Mouse (Mus musculus) hindbrain, postnatal 0 days (tissue): ENCODE data around the gene Scly. TPM values are rescaled to one million over a fixed set of nuclear protein-coding genes. Genes with fewer than 3 reads are reported as not detected.

ENCODE experiments used
- ATAC-seq: fragments of 200-750 bp; cut with Nextera tagmentation; 2 replicates; pipeline ENCODE4 v1.8.0; 2017; ENCODE audit warnings: mild to moderate bottlenecking, moderate TSS enrichment, moderate library complexity
- DNase-seq: peaks from one replicate; pipeline ENCODE4 v3.0.0-alpha.2; 2015; ENCODE audit warnings: low spot score
- H3K27ac ChIP-seq: fragments of 300-500 bp; sonication (generic); 2 replicates; pipeline ENCODE4 v1.5.1; 2014; ENCODE audit warnings: mild to moderate bottlenecking
- H3K27me3 ChIP-seq: fragments of 300-500 bp; sonication (generic); 2 replicates; pipeline ENCODE4 v1.6.1; 2014; ENCODE audit warnings: low read length, mixed read lengths; ENCODE audit not compliant: insufficient read depth
- H3K36me3 ChIP-seq: fragments of 300-500 bp; sonication (generic); 2 replicates; pipeline ENCODE4 v1.6.1; 2014; ENCODE audit warnings: low read length, mixed read lengths; ENCODE audit not compliant: insufficient read depth
- H3K4me1 ChIP-seq: fragments of 300-500 bp; sonication (generic); 2 replicates; pipeline ENCODE4 v1.6.1; 2014; ENCODE audit warnings: antibody characterized with exemption, low read length, mixed read lengths; ENCODE audit not compliant: insufficient read depth
- H3K4me2 ChIP-seq: fragments of 300-500 bp; sonication (generic); 2 replicates; pipeline ENCODE4 v1.6.1; 2014; ENCODE audit warnings: low read depth, mild to moderate bottlenecking, low read length, moderate library complexity, mixed read lengths
- H3K4me3 ChIP-seq: fragments of 300-500 bp; sonication (generic); 2 replicates; pipeline ENCODE4 v1.5.1; 2014; ENCODE audit warnings: low read length
- H3K9ac ChIP-seq: fragments of 300-500 bp; sonication (generic); replicated peaks from 2 replicates; pipeline ENCODE4 v1.6.1; 2014; ENCODE audit warnings: mild to moderate bottlenecking, low read length, moderate library complexity, mixed read lengths
- H3K9me3 ChIP-seq: fragments of 300-500 bp; sonication (generic); 2 replicates; pipeline ENCODE4 v1.6.1; 2016; ENCODE audit warnings: low read length, mixed read lengths
- CTCF ChIP-seq: IDR thresholded peaks from 2 replicates; pipeline ENCODE4 v1.5.1; 2016; ENCODE audit warnings: antibody characterized with exemption, control low read depth, low read depth
- WGBS: fragments of 180-500 bp; shearing (Covaris S2); extraction: QIAGEN DNeasy Blood & Tissue Kit; methylation state at CpG from one replicate; pipeline ENCODE4 v1.1.7; 2014; 5-methylcytosine and 5-hydroxymethylcytosine counted together
- polyA plus RNA-seq: library from polyadenylated mRNA; unstranded; fragments of >200 nt; fragmentation: Nextera tagmentation; extraction: Ambion mirVana; gene quantifications from 2 replicates; pipeline ENCODE4 v1.2.1, GENCODE M21; 2015
- total RNA-seq: library from RNA; depleted of rRNA; stranded (reverse); fragments of >200 nt; gene quantifications from 2 replicates; pipeline ENCODE4 v1.2.3, GENCODE M21; 2014

The Scly gene
- total and polyA plus RNA-seq, 2 experiments from 2014 or later: 9.9 to 15.2 TPM

- H3K9me3 ChIP-seq: no peaks in the 10 kb centered on the region
- no peak overlapping the region for H3K27ac ChIP-seq
- H3K4me3 ChIP-seq: no peak overlapping the region
- no peaks in the 10 kb centered on the region for H3K36me3 ChIP-seq
- no peak overlapping the region for H3K4me2 ChIP-seq
- no peak overlapping the region for H3K9ac ChIP-seq
- DNase-seq (no peak), ATAC-seq (no peak)
- H3K27me3 ChIP-seq: no peaks in the 10 kb centered on the region
- no peak for TF ChIP-seq CTCF
- no peaks in the 10 kb centered on the region for H3K4me1 ChIP-seq
Observed at GRCm38 (mm10) chr1:91333582-91333981, 35.4 kb downstream of the Scly start.

- Histone ChIP-seq H3K4me2 (no peak overlapping the region), H3K9me3 (no peaks in the 10 kb centered on the region), H3K27me3 (no peaks in the 10 kb centered on the region), H3K4me3 (no peak overlapping the region), H3K9ac (no peak overlapping the region), H3K4me1 (no peaks in the 10 kb centered on the region), H3K36me3 (no peaks in the 10 kb centered on the region), H3K27ac (no peak overlapping the region)
- ATAC-seq (no peak), DNase-seq (no peak)
- no peak for TF ChIP-seq CTCF
- 90% methylated on average over 7 of the region's 7 CpGs for WGBS
Observed at GRCm38 (mm10) chr1:91337355-91337754, 39.2 kb downstream of the Scly start.

GRCm38 (mm10) chr1:91344001-91344400, 45.9 kb downstream of the Scly start:
- no peak overlapping the region for H3K9ac ChIP-seq
- DNase-seq (peak; percentile 35), ATAC-seq (0 out of 2 replicates have a peak, but pooled peaks have one; percentile 13)
- H3K27me3 ChIP-seq: peaks cover 19% of the 10 kb centered on the region
- peaks cover 13% of the 10 kb centered on the region; the same call in 1 of the 2 replicates for H3K4me1 ChIP-seq
- TF ChIP-seq CTCF: no peak
- H3K36me3 ChIP-seq: no peaks in the 10 kb centered on the region
- H3K27ac ChIP-seq: no peak overlapping the region
- H3K9me3 ChIP-seq: no peaks in the 10 kb centered on the region
- H3K4me2 ChIP-seq: no peak overlapping the region
- no peak overlapping the region for H3K4me3 ChIP-seq
- WGBS: 75% methylated on average over 3 of the region's 3 CpGs

DNA sequence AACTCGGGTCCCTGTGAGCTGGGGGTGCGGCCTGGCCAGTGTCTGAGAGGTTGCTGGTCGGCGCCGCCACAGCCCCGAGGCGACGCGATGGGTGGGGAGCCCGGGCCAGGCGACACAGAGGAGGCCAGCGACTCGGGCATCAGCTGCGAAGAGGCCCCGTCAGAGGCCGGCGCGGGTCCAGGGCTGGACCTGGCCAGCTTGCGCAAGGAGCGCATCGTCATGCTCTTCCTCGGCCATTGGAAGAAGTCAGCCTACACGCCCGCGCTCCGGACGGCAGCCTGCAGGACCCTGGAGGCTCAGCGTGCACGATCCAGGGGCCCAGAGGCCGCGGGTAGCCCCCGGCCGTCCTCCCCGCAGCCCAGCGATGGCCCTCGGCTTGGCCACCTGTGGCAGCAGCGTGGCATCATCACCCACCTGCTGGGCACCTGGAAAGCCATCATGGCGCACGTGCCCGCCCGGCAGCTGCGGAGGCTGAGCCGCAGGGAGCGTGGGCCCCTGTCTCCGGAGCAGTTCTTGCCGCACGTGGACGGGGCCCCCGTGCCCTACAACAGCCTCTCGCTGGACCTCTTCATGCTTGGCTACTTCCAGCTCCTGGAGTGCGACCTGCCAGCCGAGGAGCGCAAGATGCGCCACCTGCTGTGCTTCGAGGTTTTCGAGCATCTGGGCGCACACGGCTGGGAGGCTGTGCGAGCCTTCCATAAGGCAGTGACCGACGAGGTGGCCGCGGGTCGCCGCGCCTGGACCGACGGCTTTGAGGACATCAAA, 47.0 kb downstream of the Scly start:
- no peak overlapping the region; the same call in 1 of the 2 replicates for H3K9ac ChIP-seq

DNA sequence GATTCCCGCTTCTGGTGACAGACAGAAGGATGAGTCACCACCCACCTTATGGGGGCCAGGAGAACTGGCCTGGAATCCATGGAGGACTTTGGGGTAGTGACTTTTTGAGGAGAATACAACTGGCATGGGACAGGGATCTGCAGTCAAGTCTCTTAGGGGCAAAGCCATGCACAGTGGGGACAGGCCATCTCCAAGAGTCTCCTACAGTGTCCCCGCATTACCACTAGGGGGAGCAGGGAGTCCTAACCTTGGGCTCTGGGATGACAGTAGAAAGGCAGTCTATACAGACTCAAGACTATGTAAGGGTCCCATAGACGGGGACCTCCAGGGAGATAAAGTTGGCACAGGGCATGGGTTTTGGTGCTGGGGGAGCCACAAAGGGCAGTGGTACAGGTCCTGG, 48.8 kb downstream of the Scly start:
- Histone ChIP-seq H3K27me3 (peaks cover 19% of the 10 kb centered on the region), H3K36me3 (no peaks in the 10 kb centered on the region), H3K4me3 (no peak overlapping the region), H3K27ac (no peak overlapping the region), H3K9me3 (no peaks in the 10 kb centered on the region), H3K4me1 (peaks cover 13% of the 10 kb centered on the region; the same call in 1 of the 2 replicates), H3K4me2 (no peak overlapping the region), H3K9ac (no peak overlapping the region)
- ATAC-seq (peak; percentile 85; the same call in 1 of the 2 replicates), DNase-seq (peak; percentile 78)
- peak; percentile 90 for TF ChIP-seq CTCF
- WGBS: 40% methylated on average over 3 of the region's 3 CpGs

More for the DNA sequence above, 47.0 kb downstream of the Scly start:
- DNase-seq (peak; percentile 69), ATAC-seq (peak; percentile 43; the same call in 1 of the 2 replicates)
- peaks cover 13% of the 10 kb centered on the region; the same call in 1 of the 2 replicates for H3K4me1 ChIP-seq
- peak overlapping the region; percentile 64 for H3K4me2 ChIP-seq
- H3K27ac ChIP-seq: no peak overlapping the region
- peaks cover 19% of the 10 kb centered on the region for H3K27me3 ChIP-seq
- 4% methylated on average over 62 of the region's 68 CpGs for WGBS
- H3K4me3 ChIP-seq: peak overlapping the region; percentile 34
- H3K9me3 ChIP-seq: no peaks in the 10 kb centered on the region
- peak; percentile 48 for TF ChIP-seq CTCF
- no peaks in the 10 kb centered on the region for H3K36me3 ChIP-seq

GRCm38 (mm10) chr1:91350841-91351240, 52.7 kb downstream of the Scly start, which contains the start of gene Klhl30:
Gene Klhl30 (plus strand): TSS chr1:91351016.
- no peaks in the 10 kb centered on the region for H3K36me3 ChIP-seq
- H3K4me1 ChIP-seq: no peaks in the 10 kb centered on the region
- H3K27ac ChIP-seq: no peak within 1 kb of the TSS
- no peak for ATAC-seq
- H3K9me3 ChIP-seq: no peaks in the 10 kb centered on the region
- no peaks in the 10 kb centered on the region for H3K27me3 ChIP-seq
- no peak within 1 kb of the TSS for H3K9ac ChIP-seq
- DNase-seq: no peak
- no peak within 1 kb of the TSS for H3K4me2 ChIP-seq
- 67% methylated on average over 4 of the region's 4 CpGs for WGBS
- no peak for TF ChIP-seq CTCF
- H3K4me3 ChIP-seq: no peak within 1 kb of the TSS

- H3K4me1 ChIP-seq: no peaks in the 10 kb centered on the region
- no peaks in the 10 kb centered on the region for H3K36me3 ChIP-seq
- 79% methylated on average over 3 of the region's 3 CpGs for WGBS
- no peak overlapping the region for H3K4me3 ChIP-seq
- TF ChIP-seq CTCF: no peak
- no peak overlapping the region for H3K9ac ChIP-seq
- H3K27me3 ChIP-seq: no peaks in the 10 kb centered on the region
- H3K9me3 ChIP-seq: no peaks in the 10 kb centered on the region
- H3K4me2 ChIP-seq: no peak overlapping the region
- ATAC-seq: no peak
- no peak overlapping the region for H3K27ac ChIP-seq
- DNase-seq: no peak
Observed at GRCm38 (mm10) chr1:91351249-91351648, 53.1 kb downstream of the Scly start.
